26 mouse cellular contexts compared by ENCODE assay signal in genomic region chr4:46978371-46978770, GRCm38 (mm10). TPM values are rescaled to one million over a fixed set of nuclear protein-coding genes. Genes with fewer than 3 reads are reported as not detected.
DNase-seq lines count a peak whose midpoint lies in the region; ATAC-seq and TF ChIP-seq lines count a peak whose summit lies in the region.
"Had no signal": no experiment of that assay in that cellular context is flagged by ENCODE, and none has a peak within 500 bp of the region (broad histone marks: within the 10 kb centered on the region; RNA-seq: fewer than 3 reads in every experiment).

No protein-coding gene starts in this region.

- H3K36me3 ChIP-seq in midbrain, postnatal 0 days (ENCODE audit: insufficient read depth, low read length), result 0 out of 2 replicates have a peak, but pooled peaks cover 4% of the 10 kb centered on the region
- H3K36me3 ChIP-seq in midbrain, embryonic 13.5 days, result no peaks in the 10 kb centered on the region
- no peaks in the 10 kb centered on the region for H3K36me3 ChIP-seq in splenic B cell, adult 2 months (ENCODE audit: control insufficient read depth, insufficient read depth, low read length, poor library complexity, severe bottlenecking)
- H3K36me3 ChIP-seq: heart, embryonic 10.5 days; heart, embryonic 15.5 days; limb, embryonic 10.5 days; limb, embryonic 15.5 days had no signal

- H3K4me1 ChIP-seq in midbrain, postnatal 0 days (ENCODE audit: insufficient read depth, low read length), result 0 out of 2 replicates have a peak, but pooled peaks cover 2% of the 10 kb centered on the region
- H3K4me1 ChIP-seq in midbrain, embryonic 13.5 days (replicated peaks), result no peaks in the 10 kb centered on the region
- H3K4me1 ChIP-seq: heart, embryonic 10.5 days; heart, embryonic 15.5 days; limb, embryonic 10.5 days; limb, embryonic 15.5 days had no signal

- 91% methylated on average over 6 of the region's 6 CpGs for WGBS in midbrain, postnatal 0 days
- 82% methylated on average over 6 of the region's 6 CpGs for WGBS in midbrain, embryonic 13.5 days

- H3K27me3 ChIP-seq in midbrain, postnatal 0 days (ENCODE audit: insufficient read depth, low read length), result no peaks in the 10 kb centered on the region
- H3K27me3 ChIP-seq in midbrain, embryonic 13.5 days, result no peaks in the 10 kb centered on the region
- H3K27me3 ChIP-seq in splenic B cell, adult 2 months (ENCODE audit: control insufficient read depth, insufficient read depth, low read length, poor library complexity, severe bottlenecking), result no peaks in the 10 kb centered on the region

- no peak overlapping the region for H3K4me3 ChIP-seq in midbrain, postnatal 0 days (ENCODE audit: low read depth, low read length)
- no peak overlapping the region for H3K4me3 ChIP-seq in midbrain, embryonic 13.5 days (replicated peaks)
- H3K4me3 ChIP-seq: heart, embryonic 10.5 days; heart, embryonic 15.5 days; limb, embryonic 10.5 days; limb, embryonic 15.5 days had no signal

- H3K9ac ChIP-seq in midbrain, postnatal 0 days (replicated peaks; ENCODE audit: low read length, poor library complexity, severe bottlenecking), result no peak overlapping the region
- H3K9ac ChIP-seq in midbrain, embryonic 13.5 days (replicated peaks), result no peak overlapping the region
- H3K9ac ChIP-seq: heart, embryonic 15.5 days; limb, embryonic 15.5 days had no signal

- 0 out of 2 replicates have a peak, but pooled peaks have one; percentile 10 for TF ChIP-seq CTCF in midbrain, postnatal 0 days (IDR thresholded peaks at IDR 0.05)

- H3K9me3 ChIP-seq in midbrain, postnatal 0 days (ENCODE audit: low read length), result no peaks in the 10 kb centered on the region
- H3K9me3 ChIP-seq in midbrain, embryonic 13.5 days, result no peaks in the 10 kb centered on the region
- H3K9me3 ChIP-seq: heart, embryonic 10.5 days; heart, embryonic 15.5 days; limb, embryonic 10.5 days; limb, embryonic 15.5 days had no signal

- DNase-seq in CD4-positive, CD25-positive, alpha-beta regulatory T cell, adult 2 months (ENCODE audit: low read depth, low spot score), result peak; percentile 34
- no peak for DNase-seq in midbrain, postnatal 0 days (ENCODE audit: low spot score)
- DNase-seq in splenic B cell, adult 2 months (ENCODE audit: low read depth, low spot score), result peak; percentile 45
- DNase-seq in adrenal gland, postnatal 14 days, result no peak
- DNase-seq in retina, postnatal 1 day, result no peak
- DNase-seq: adrenal gland, adult 2 months; gastrocnemius, postnatal 14 days; kidney, adult 8-10 months; kidney, postnatal 4 days; lung, postnatal 36 days; right cerebral cortex, adult 18-20 months; spleen, adult 18-20 months had no signal

- H3K4me2 ChIP-seq in midbrain, postnatal 0 days (ENCODE audit: low read depth, low read length, poor library complexity, severe bottlenecking), result no peak overlapping the region
- no peak overlapping the region for H3K4me2 ChIP-seq in midbrain, embryonic 13.5 days (replicated peaks)
- H3K4me2 ChIP-seq: heart, embryonic 15.5 days; limb, embryonic 15.5 days; midbrain, embryonic 11.5 days had no signal

- no peak for ATAC-seq in CD4-positive, CD25-positive, alpha-beta regulatory T cell, adult 4 months
- no peak for ATAC-seq in midbrain, postnatal 0 days (ENCODE audit: low FRiP score)
- no peak for ATAC-seq in midbrain, embryonic 13.5 days
- ATAC-seq: activated CD4-positive, CD25-positive, alpha-beta regulatory T cell, adult 4 months; forebrain, embryonic 14.5 days; intestine, embryonic 16.5 days had no signal

- H3K27ac ChIP-seq in midbrain, postnatal 0 days (ENCODE audit: low read depth, low read length), result no peak overlapping the region
- no peak overlapping the region for H3K27ac ChIP-seq in midbrain, embryonic 13.5 days
- H3K27ac ChIP-seq: heart, embryonic 10.5 days; heart, embryonic 15.5 days; kidney, postnatal 0 days; limb, embryonic 10.5 days; limb, embryonic 15.5 days; stomach, postnatal 0 days had no signal

RNA-seq across cellular contexts. Expression of gene Gabbr2, which starts 13.3 kb away (rescaled TPM):
- polyA plus RNA-seq in CD4-positive, CD25-positive, alpha-beta regulatory T cell, adult 4 months (2017; shearing (Covaris generic)), result under 1 TPM in 1 of 2 experiments, not detected in 1; 0.32 TPM
- 118 and 123 TPM in 2 replicates for total RNA-seq in midbrain, postnatal 0 days (2014; rRNA removed)
- 17.8 and 20.5 TPM in 2 replicates for polyA plus RNA-seq in midbrain, postnatal 0 days (2015; fragmentation: Nextera tagmentation; extraction: Ambion mirVana)
- polyA plus RNA-seq in midbrain, embryonic 13.5 days (2015; fragmentation: Nextera tagmentation; extraction: Ambion mirVana), result 3.0 and 3.8 TPM in 2 replicates
- total RNA-seq in adrenal gland, postnatal 14 days (2021), result 0.71 and 0.74 TPM in 2 replicates
- total RNA-seq: granulocyte monocyte progenitor cell, adult 5-6 weeks; megakaryocyte, adult 5-6 weeks had no signal

Comparison
In these comparisons a context has a peak if more than half of its experiments do, and no peak if none do; other contexts are left out.
1. DNase-seq: peak in CD4-positive, CD25-positive, alpha-beta regulatory T cell, adult 2 months (single experiment) and splenic B cell, adult 2 months (single experiment); none in midbrain, postnatal 0 days (single experiment), adrenal gland, postnatal 14 days (single experiment) and retina, postnatal 1 day (single experiment).